Mouse (Mus musculus): ENCODE results near the gene Ddn.

The Ddn gene

DNA sequence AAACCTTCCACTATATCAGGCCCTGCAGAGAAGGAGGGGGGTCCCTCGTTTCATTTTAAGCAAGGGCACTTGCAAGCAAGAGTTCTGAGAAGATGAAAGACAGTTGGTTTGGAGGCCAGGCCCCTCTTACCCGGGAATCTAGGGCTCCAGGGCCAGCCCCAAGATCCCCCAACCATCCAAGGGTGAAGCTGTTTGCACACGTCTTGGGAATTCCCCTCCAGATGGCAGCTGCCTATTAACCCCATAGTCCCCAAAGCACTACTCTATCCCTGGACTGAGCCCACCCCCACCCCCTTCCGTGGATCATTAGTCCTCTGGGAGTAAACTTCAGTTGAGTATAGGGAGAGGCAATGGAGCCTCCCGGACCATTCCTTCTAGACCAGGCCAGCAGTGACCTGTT, 33.8 kb downstream of the Ddn start:
- DNase-seq (ENCODE audit: low spot score) = no peak

DNA sequence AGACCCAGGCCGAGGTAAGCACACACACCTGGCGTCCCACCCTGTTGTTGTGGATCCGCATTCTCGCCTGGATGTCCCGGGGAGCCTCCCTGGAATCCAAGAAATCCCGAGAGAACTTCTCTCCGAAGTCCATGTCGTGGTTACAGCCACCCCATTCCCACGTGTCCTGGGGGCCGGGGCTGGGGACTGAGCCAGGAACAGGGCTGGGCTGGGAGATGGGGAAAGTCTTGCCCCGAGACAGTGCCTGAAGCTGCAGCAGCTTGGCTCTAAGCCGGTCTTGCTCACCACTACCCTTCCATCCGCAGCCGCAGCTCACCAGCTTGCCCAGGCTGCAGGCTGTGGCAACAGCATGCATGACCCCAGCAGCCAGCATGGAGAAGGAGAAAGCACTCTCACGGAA, 35.2 kb downstream of the Ddn start:
- no peak for DNase-seq (ENCODE audit: low spot score)

DNA sequence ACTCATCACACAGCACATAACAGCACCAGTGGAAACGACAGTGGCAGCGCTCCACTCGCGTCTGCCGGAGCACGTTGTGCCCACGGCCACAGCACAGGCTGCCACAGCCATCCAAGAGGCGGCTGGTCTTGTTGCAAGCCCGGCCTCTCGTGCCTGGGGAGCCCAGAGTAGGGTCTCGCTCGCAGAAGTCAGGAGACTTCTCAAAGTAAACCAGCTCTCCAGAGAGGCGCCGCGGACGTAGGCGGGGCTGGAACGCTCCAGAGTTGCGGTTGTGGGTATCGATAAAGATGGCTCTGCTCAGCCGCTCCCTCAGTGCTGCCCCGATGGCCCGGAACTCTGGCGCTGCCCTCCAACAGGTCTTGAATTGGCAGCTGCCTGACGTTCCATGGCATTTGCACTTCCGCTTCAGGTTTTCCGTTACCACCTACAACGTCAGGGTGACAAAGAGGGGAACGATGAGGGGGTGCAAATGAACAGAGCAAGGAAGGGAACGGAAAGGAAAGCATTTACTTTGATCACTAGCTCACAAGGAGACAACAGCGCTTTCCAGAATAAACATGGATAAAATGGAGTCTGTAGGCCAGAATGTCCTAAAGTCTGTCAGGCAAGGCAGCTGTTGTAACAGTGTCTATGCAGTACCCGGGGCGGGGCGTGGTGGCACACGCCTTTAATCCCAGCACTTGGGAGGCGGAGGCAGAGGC, 36.6 kb downstream of the Ddn start:
- DNase-seq (ENCODE audit: low spot score) = no peak

DNA sequence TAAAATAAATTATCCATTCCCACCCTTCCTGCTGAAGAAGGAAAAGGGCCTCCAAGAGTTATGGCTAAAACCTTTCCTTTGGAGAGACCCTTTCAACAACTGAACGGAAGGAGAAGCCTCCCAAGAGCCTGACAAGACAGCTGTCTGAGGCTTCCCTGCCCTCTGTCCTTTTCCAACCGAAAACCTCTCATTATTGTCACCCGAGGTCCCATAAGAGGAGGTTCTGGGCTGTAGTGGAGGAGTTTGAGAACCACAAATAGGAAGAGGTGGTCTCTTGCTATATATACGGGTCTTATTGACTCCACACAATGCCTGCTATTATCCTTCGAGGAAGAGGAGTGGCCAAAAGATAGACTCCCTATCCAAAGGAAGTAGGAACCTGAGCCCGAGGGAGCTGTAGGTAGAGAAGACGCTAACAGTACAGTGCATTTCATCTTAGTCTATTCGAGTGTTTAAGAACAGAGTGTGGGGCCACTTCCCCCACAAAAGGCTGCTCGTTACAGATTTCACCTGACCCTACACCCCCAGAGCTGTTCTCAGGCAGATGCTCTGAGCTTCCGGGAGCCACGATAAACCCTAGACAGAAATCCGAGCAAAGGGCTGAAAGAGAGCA, 37.4 kb downstream of the Ddn start:
- DNase-seq (ENCODE audit: low spot score) = no peak

DNA sequence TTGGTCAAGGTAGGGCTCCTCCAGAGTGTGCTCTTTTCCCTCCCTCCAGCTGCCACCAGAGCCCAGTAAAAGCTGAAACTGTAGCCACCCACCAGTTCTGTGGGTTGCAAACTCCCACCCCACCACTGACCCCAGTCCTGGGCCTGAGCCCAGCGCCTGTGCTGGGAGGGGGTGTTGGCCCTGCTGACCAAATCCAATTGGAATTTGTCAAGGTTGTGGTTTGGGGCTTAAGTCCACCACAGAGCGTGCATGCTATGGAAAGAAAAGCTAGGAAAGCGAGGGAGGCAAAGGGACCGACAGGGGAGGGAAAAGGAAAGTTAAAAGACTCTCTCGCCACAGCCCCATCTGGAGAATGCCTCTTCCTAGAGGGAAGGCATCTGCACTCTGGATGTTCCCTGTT, 41.0 kb downstream of the Ddn start:
- DNase-seq (ENCODE audit: low spot score) = no peak

DNA sequence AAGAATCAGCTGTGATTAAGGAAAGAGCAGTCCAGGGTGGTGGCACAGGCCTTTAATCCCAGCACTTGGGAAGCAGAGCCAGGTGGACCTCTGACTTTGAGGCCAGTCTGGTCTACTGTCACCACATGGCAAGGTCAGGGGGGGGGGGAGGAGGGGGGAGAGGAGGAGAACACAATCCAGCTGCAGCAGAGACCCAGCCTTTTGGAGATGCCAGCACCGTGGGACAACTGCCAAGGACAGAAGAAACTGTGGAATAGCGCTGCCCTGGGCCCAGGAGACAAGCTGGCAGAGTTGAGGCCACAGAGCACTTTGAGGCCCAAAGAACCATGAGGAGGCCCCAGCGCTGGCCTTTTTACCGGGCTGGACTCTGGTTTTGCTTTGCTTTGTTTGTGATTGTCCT, 43.4 kb downstream of the Ddn start:
- DNase-seq (ENCODE audit: low spot score) = peak; percentile 48

DNA sequence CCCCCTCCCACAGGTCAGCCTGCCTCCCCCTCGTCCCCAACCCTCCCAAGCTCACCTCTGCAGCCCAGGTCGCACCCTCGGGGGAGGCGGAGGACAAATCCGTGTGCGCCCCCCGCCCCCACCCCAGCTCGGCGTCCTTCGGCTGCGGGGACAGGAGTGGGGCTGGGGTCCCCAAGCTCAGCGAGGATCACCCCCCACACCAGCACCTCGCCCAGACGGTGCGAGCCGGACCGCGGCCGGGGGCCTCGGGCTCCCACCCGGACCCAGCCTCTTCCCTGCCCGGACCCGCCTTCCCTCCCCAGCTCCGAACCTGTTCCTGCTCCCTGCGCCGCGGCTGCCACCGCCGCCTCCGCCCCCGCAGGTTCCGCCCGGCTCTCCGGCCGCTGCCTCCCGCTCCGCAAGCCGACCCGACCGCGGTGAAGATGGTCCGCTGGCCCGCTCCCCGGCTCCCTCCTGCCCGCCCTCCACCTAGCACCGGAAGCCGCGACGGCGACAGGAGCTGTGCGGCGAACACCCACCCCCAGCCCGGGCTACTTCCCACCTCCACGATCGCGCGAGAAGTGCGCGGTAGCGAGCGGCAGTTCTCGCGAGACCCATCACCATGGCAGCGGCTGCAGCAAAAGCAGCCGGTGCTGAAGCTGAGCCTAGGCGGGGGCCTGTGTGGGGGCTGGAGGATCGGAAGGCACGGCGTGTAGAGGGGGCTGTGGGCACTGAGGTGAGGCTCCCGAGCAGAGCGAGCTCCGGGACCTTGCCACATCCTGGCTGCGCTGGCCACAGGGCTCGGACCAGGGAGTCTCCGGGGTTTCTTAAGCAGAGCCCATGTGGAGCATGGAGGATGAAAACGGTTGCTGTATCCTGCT, 46.4 kb downstream of the Ddn start, which contains the start of gene Arf3:
Gene Arf3 (minus strand): TSS at position 545 of the 860 bp plus-strand sequence.
- peak; percentile 91 for DNase-seq (ENCODE audit: low spot score)

DNA sequence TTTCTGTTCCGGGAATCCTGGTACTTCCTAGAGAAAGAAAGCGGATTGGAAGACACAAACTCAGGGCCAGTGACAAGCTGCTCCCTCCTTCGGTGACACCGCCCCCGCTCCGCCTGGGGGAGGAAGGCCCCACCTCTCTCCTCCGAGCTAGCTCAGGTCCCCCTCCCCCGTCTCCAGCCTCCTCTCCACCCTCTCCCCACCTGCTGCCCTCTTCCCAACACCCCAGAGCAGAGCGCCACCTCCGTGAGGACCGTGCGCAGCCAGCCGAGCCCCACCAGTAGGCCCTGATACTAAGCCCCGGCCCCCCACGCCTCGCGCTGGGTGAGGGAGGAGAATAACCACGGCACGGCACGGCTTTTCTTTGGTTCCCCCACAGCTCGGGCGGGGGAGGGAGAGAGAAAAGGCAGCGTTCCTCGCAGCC, 47.1 kb downstream of the Ddn start:
- peak; percentile 84 for DNase-seq (ENCODE audit: low spot score)

DNA sequence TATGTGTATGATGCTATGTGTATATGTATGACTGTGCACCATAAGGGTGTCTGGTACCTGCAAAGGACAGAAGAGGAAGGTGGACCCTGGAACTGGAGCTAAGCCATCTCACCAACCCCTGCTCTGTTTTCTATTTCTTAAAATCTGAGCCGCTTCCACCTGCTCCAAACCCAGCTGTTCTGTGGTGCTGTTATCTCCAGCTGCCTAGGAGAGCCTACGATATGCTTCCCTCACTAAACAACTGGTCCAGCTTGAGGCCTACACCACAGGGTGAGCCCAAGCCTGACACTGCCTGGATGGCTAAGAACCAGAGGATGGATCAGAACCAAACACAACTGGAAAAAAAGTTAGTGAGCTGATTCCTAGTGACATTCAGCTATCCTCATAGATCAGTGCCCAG, 55.2 kb downstream of the Ddn start:
- no peak for DNase-seq (ENCODE audit: low spot score)

Data from adipocyte (in vitro differentiated cells).